Mouse (Mus musculus) brain, embryonic 14.5 days (tissue): Measurements from ENCODE around the gene Zfp618.

Experiments used
- CTCF ChIP-seq: fragments of 200-500 bp; IDR thresholded peaks from 2 replicates; pipeline ENCODE4 v1.5.1; 2012; ENCODE audit warnings: inconsistent platforms, mild to moderate bottlenecking, moderate library complexity, borderline replicate concordance; ENCODE audit not compliant: insufficient read depth, insufficient read length; ENCODE audit errors: extremely low read depth
- POLR2A ChIP-seq: fragments of 200-500 bp; IDR thresholded peaks from 2 replicates; pipeline ENCODE4 v1.6.1; 2012; ENCODE audit warnings: mild to moderate bottlenecking, inconsistent platforms, borderline replicate concordance; ENCODE audit not compliant: poor library complexity, insufficient read depth, insufficient read length, severe bottlenecking; ENCODE audit errors: extremely low read depth

- TF ChIP-seq CTCF (no peak), POLR2A (no peak)
Observed at GRCm38 (mm10) chr4:63006198-63007155, 41.1 kb downstream of the Zfp618 start.
